Mouse (Mus musculus): ENCODE results near the gene Zfp131.
"Not testable (repeated sequence)": the region's sequence is repeated elsewhere in the genome, so short reads cannot be mapped to it uniquely, and the experiment has no call there.

The Zfp131 gene

GRCm38 (mm10) chr13:119790761-119791579 lies at the start of gene Zfp131:
Gene Zfp131, minus strand, starts transcription at chr13:119790889.
- peak; percentile 94 for DNase-seq

- DNase-seq = not testable (repeated sequence)
Measured at GRCm38 (mm10) chr13:119839982-119840381, 49.3 kb upstream of the Zfp131 start.

- DNase-seq = peak; percentile 48
Measured at GRCm38 (mm10) chr13:119837719-119838337, 47.1 kb upstream of the Zfp131 start.

GRCm38 (mm10) chr13:119836324-119836811 lies 45.7 kb upstream of the Zfp131 start:
- DNase-seq = peak; percentile 8

- DNase-seq = peak; percentile 23
Measured at GRCm38 (mm10) chr13:119835320-119836056, 44.8 kb upstream of the Zfp131 start, which contains the start of gene D13Ertd608e. Gene D13Ertd608e, plus strand, starts transcription at chr13:119836006.

- DNase-seq = not testable (repeated sequence)
Measured at GRCm38 (mm10) chr13:119830116-119830515, 39.4 kb upstream of the Zfp131 start, which contains the start of gene AF067063. Gene AF067063, minus strand, starts transcription at chr13:119830216.

- DNase-seq = no peak
Measured at GRCm38 (mm10) chr13:119817579-119818206, 27.0 kb upstream of the Zfp131 start.

GRCm38 (mm10) chr13:119816798-119817197 lies 26.1 kb upstream of the Zfp131 start:
- DNase-seq = no peak

- no peak for DNase-seq
Measured at GRCm38 (mm10) chr13:119810031-119810430, 19.3 kb upstream of the Zfp131 start.

- DNase-seq = no peak
Measured at GRCm38 (mm10) chr13:119808937-119809336, 18.2 kb upstream of the Zfp131 start.

GRCm38 (mm10) chr13:119797656-119798055 lies 7.0 kb upstream of the Zfp131 start:
- DNase-seq = no peak

- no peak for DNase-seq
Measured at GRCm38 (mm10) chr13:119792791-119793404, 2.2 kb upstream of the Zfp131 start.

- DNase-seq = no peak
Measured at GRCm38 (mm10) chr13:119791580-119792135, 969 bp upstream of the Zfp131 start.

GRCm38 (mm10) chr13:119789851-119790717 lies 605 bp downstream of the Zfp131 start:
- peak; percentile 75 for DNase-seq

GRCm38 (mm10) chr13:119783581-119783980 lies 7.1 kb downstream of the Zfp131 start:
- no peak for DNase-seq

GRCm38 (mm10) chr13:119768541-119768940 lies 22.1 kb downstream of the Zfp131 start:
- DNase-seq = no peak

GRCm38 (mm10) chr13:119766480-119766879 lies 24.2 kb downstream of the Zfp131 start:
- DNase-seq = no peak

- DNase-seq = no peak
Measured at GRCm38 (mm10) chr13:119756831-119757230, 33.9 kb downstream of the Zfp131 start.

- peak; percentile 76 for DNase-seq
Measured at GRCm38 (mm10) chr13:119755681-119756471, 34.8 kb downstream of the Zfp131 start, which contains the start of gene Nim1k. Gene Nim1k, minus strand, starts transcription at chr13:119755882.

GRCm38 (mm10) chr13:119755141-119755547 lies 35.5 kb downstream of the Zfp131 start:
- peak; percentile 35 for DNase-seq

Measured in right cerebral cortex, postnatal 4 days (tissue).